Mouse (Mus musculus) granulocyte monocyte progenitor cell, adult 5-6 weeks (primary cell): ENCODE results near the gene Endou. TPM values are rescaled to one million over a fixed set of nuclear protein-coding genes. Genes with fewer than 3 reads are reported as not detected.
"Not testable (repeated sequence)": the region's sequence is repeated elsewhere in the genome, so short reads cannot be mapped to it uniquely, and the experiment has no call there.

Experiments
- ATAC-seq: replicated peaks from 2 replicates; pipeline ENCODE4 v1.8.0; 2016; ENCODE audit warnings: mild to moderate bottlenecking, moderate TSS enrichment, inconsistent platforms; ENCODE audit not compliant: poor library complexity, severe bottlenecking
- total RNA-seq, 2 experiments: library from RNA; stranded (forward) in 1 of 2; stranded (reverse) in 1 of 2; fragments of 200-712, 200-1000 nt in 1 of 2; fragments of >200 nt in 1 of 2; fragmentation: Nextera tagmentation in 1 of 2; gene quantifications; 2 replicates each; pipeline ENCODE4 v1.2.3; 2014 to 2017

Endou gene
- total RNA-seq, 2 experiments from 2014 or later, result 2.2 to 2.8 TPM

- ATAC-seq, result peak; percentile 88
Measured at GRCm38 (mm10) chr15:97705211-97706050, 25.7 kb downstream of the Endou start, which contains the start of gene Rpap3. TSS of gene Rpap3 (minus strand) at chr15:97705825.

GRCm38 (mm10) chr15:97696616-97697015, 34.5 kb downstream of the Endou start:
- no peak for ATAC-seq

GRCm38 (mm10) chr15:97693411-97693810, 37.7 kb downstream of the Endou start:
- ATAC-seq, result no peak

GRCm38 (mm10) chr15:97684118-97684517, 47.0 kb downstream of the Endou start:
- no peak for ATAC-seq

GRCm38 (mm10) chr15:97682053-97682452, 49.1 kb downstream of the Endou start:
- no peak for ATAC-seq

GRCm38 (mm10) chr15:97679991-97680681, 51.0 kb downstream of the Endou start:
- ATAC-seq, result no peak

GRCm38 (mm10) chr15:97677341-97677740, 53.8 kb downstream of the Endou start:
- ATAC-seq, result no peak

- ATAC-seq, result no peak
Measured at GRCm38 (mm10) chr15:97675927-97676326, 55.2 kb downstream of the Endou start.

- ATAC-seq, result no peak
Measured at GRCm38 (mm10) chr15:97674423-97674822, 56.7 kb downstream of the Endou start.

GRCm38 (mm10) chr15:97673256-97674000, 57.7 kb downstream of the Endou start:
- no peak for ATAC-seq

- no peak for ATAC-seq
Measured at GRCm38 (mm10) chr15:97672211-97672765, 58.9 kb downstream of the Endou start.

GRCm38 (mm10) chr15:97670554-97670953, 60.6 kb downstream of the Endou start:
- peak; percentile 46; the same call in 1 of the 2 replicates for ATAC-seq

- not testable (repeated sequence) for ATAC-seq
Measured at GRCm38 (mm10) chr15:97668158-97668877, 62.8 kb downstream of the Endou start.

GRCm38 (mm10) chr15:97667437-97667836, 63.7 kb downstream of the Endou start:
- ATAC-seq, result no peak

- ATAC-seq, result no peak
Measured at GRCm38 (mm10) chr15:97666457-97666770, 64.7 kb downstream of the Endou start.

GRCm38 (mm10) chr15:97665770-97666456, 65.2 kb downstream of the Endou start:
- ATAC-seq, result no peak

GRCm38 (mm10) chr15:97664981-97665668, 66.0 kb downstream of the Endou start:
- 0 out of 2 replicates have a peak, but pooled peaks have one; percentile 31 for ATAC-seq

- peak; percentile 90 for ATAC-seq
Measured at GRCm38 (mm10) chr15:97663750-97664406, 67.3 kb downstream of the Endou start.
